Mouse (Mus musculus): ENCODE data around the gene Psmd8.

DNA sequence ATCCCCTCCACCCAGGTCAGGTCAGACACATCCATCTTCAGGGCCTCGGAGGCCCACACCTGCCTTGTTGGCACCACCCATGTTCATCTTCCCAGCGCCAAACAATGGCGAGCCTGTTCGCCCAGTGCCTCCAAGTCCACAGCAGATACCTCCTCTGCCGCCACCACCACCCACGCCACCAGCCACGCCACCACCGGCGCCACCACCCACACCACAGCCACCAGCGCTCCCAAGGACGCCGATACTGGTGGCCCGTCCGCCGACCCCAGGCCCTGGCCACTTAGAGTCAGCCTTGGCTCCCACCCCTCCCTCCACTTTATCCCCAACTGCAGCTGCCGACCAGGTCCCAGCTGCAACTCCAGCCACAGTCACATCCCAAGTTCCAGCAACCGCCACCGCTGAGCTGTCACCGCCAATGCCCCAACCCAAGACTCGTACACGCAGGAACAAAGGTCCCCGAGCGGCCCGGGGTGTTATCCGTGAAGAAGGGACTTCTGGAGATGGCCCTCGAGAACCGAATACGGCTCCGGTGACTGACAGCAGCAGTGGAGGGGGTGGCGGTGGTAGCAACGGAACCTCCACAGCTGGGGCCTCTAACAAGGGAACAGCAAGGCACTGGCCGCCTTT, 8.0 kb downstream of the Psmd8 start:
- TF ChIP-seq CTCF (IDR thresholded peaks at IDR 0.05; ENCODE audit: low read depth, low read length) (no peak), EP300 (IDR thresholded peaks at IDR 0.05; ENCODE audit: insufficient read depth, low read depth, low read length) (no peak)
